Comparison of ENCODE assay signal across 8 mouse cellular contexts in genomic region chr3:142640201-142640600, GRCm38 (mm10). TPM values are rescaled to one million over a fixed set of nuclear protein-coding genes. Genes with fewer than 3 reads are reported as not detected.
DNase-seq lines count a peak whose midpoint lies in the region; ATAC-seq and TF ChIP-seq lines count a peak whose summit lies in the region.
"Had no signal": no experiment of that assay in that cellular context is flagged by ENCODE, and none has a peak within 500 bp of the region (broad histone marks: within the 10 kb centered on the region; RNA-seq: fewer than 3 reads in every experiment).

No protein-coding gene starts in this region.

- no peaks in the 10 kb centered on the region for H3K4me1 ChIP-seq in embryonic facial prominence, embryonic 12.5 days
- H3K4me1 ChIP-seq in heart, postnatal 0 days (ENCODE audit: control insufficient read depth, insufficient read depth): no peaks in the 10 kb centered on the region; the same call in 1 of the 2 replicates
- H3K4me1 ChIP-seq: liver, embryonic 15.5 days had no signal

- H3K9me3 ChIP-seq in embryonic facial prominence, embryonic 12.5 days: no peaks in the 10 kb centered on the region
- H3K9me3 ChIP-seq in heart, postnatal 0 days (replicated peaks; ENCODE audit: control insufficient read depth, low read length): no peaks in the 10 kb centered on the region
- H3K9me3 ChIP-seq: liver, embryonic 15.5 days had no signal

- 5% methylated on average over 9 of the region's 9 CpGs for WGBS in embryonic facial prominence, embryonic 12.5 days
- WGBS in heart, postnatal 0 days: 5% methylated on average over 9 of the region's 9 CpGs

- H3K27ac ChIP-seq in embryonic facial prominence, embryonic 12.5 days: no peak overlapping the region
- no peak overlapping the region for H3K27ac ChIP-seq in heart, postnatal 0 days (ENCODE audit: low read depth)
- H3K27ac ChIP-seq: liver, embryonic 15.5 days had no signal

- H3K4me3 ChIP-seq in embryonic facial prominence, embryonic 12.5 days: no peak overlapping the region
- no peak overlapping the region for H3K4me3 ChIP-seq in heart, postnatal 0 days (ENCODE audit: low read depth, low read length)
- H3K4me3 ChIP-seq: liver, embryonic 15.5 days had no signal

- no peak overlapping the region for H3K9ac ChIP-seq in embryonic facial prominence, embryonic 12.5 days
- no peak overlapping the region for H3K9ac ChIP-seq in heart, postnatal 0 days (replicated peaks; ENCODE audit: low read depth, low read length)
- H3K9ac ChIP-seq: liver, embryonic 15.5 days had no signal

- peak overlapping the region; percentile 31; the same call in 1 of the 2 replicates for H3K4me2 ChIP-seq in embryonic facial prominence, embryonic 12.5 days (replicated peaks)
- H3K4me2 ChIP-seq in heart, postnatal 0 days (ENCODE audit: low read depth, low read length): no peak overlapping the region
- H3K4me2 ChIP-seq: liver, embryonic 15.5 days had no signal

- TF ChIP-seq CTCF in heart, postnatal 0 days (IDR thresholded peaks at IDR 0.05; ENCODE audit: low read depth): peak; percentile 66

- no peaks in the 10 kb centered on the region for H3K36me3 ChIP-seq in embryonic facial prominence, embryonic 12.5 days
- no peaks in the 10 kb centered on the region for H3K36me3 ChIP-seq in heart, postnatal 0 days (replicated peaks; ENCODE audit: control insufficient read depth, insufficient read depth, low read length)
- H3K36me3 ChIP-seq: liver, embryonic 15.5 days had no signal

- DNase-seq in ES-CJ7 (ENCODE audit: low read depth, low spot score): peak; percentile 91
- peak; percentile 67 to 74 for DNase-seq in adrenal gland, adult 18-20 months (ENCODE audit: low spot score in 2 of 2)
- DNase-seq in heart, postnatal 0 days (ENCODE audit: low spot score): peak; percentile 53
- peak; percentile 52 to 61 for DNase-seq in layer of hippocampus, postnatal 10 days (ENCODE audit: low spot score in 2 of 2)
- peak; percentile 35 to 69 for DNase-seq in lung, postnatal 4 days
- peak; percentile 25 for DNase-seq in skeletal muscle tissue, adult 2 months (ENCODE audit: low read depth, low spot score)

- H3K27me3 ChIP-seq in embryonic facial prominence, embryonic 12.5 days: no peaks in the 10 kb centered on the region
- H3K27me3 ChIP-seq in heart, postnatal 0 days (ENCODE audit: control insufficient read depth, insufficient read depth, low read length): no peaks in the 10 kb centered on the region
- H3K27me3 ChIP-seq: liver, embryonic 15.5 days had no signal

- no peak for TF ChIP-seq EP300 in heart, postnatal 0 days (IDR thresholded peaks at IDR 0.05; ENCODE audit: low read depth)

- no peak for ATAC-seq in embryonic facial prominence, embryonic 12.5 days (ENCODE audit: insufficient number of reproducible peaks, insufficient read depth, low FRiP score, low TSS enrichment)
- ATAC-seq in heart, postnatal 0 days (ENCODE audit: insufficient read depth, low read depth): no peak

RNA-seq across cellular contexts. Expression of gene Gbp2, which starts 19.8 kb away (rescaled TPM):
- 10 to 100 TPM; 16.5 to 24.6 TPM for total RNA-seq in adrenal gland, adult 18-20 months (2021)
- 0.09 and 0.23 TPM in 2 replicates for polyA plus RNA-seq in embryonic facial prominence, embryonic 12.5 days (2016; fragmentation: Nextera tagmentation; extraction: Ambion mirVana)
- total RNA-seq in heart, postnatal 0 days (2014; rRNA removed; ENCODE audit: low replicate concordance): 6.6 and 17.2 TPM in 2 replicates
- polyA plus RNA-seq in heart, postnatal 0 days (2015; fragmentation: Nextera tagmentation; extraction: Ambion mirVana): 3.0 and 3.6 TPM in 2 replicates
- 1 to 10 TPM; 1.1 to 1.3 TPM for total RNA-seq in layer of hippocampus, postnatal 10 days (2021)

RNA-seq across cellular contexts. Expression of gene Gbp2b, which starts 45.6 kb away (rescaled TPM):
- 1 to 10 TPM in 1 of 2 experiments, under 1 TPM in 1; 0.43 to 1.0 TPM for total RNA-seq in adrenal gland, adult 18-20 months (2021)
- not detected in 2 replicates for polyA plus RNA-seq in embryonic facial prominence, embryonic 12.5 days (2016; fragmentation: Nextera tagmentation; extraction: Ambion mirVana)
- total RNA-seq in heart, postnatal 0 days (2014; rRNA removed; ENCODE audit: low replicate concordance): not detected in 2 replicates
- not detected in 2 replicates for polyA plus RNA-seq in heart, postnatal 0 days (2015; fragmentation: Nextera tagmentation; extraction: Ambion mirVana)
- total RNA-seq in layer of hippocampus, postnatal 10 days (2021): not detected

Comparison
In these comparisons a context has a peak if more than half of its experiments do, and no peak if none do; other contexts are left out.
1. DNase-seq: peak in every context shown above with its lines; median percentile 91 in ES-CJ7; 70 in adrenal gland, adult 18-20 months; 56 in layer of hippocampus, postnatal 10 days; 53 in heart, postnatal 0 days; 52 in lung, postnatal 4 days; 25 in skeletal muscle tissue, adult 2 months.